Mouse (Mus musculus): Measurements from ENCODE around the gene Vnn3.

Gene Vnn3

DNA sequence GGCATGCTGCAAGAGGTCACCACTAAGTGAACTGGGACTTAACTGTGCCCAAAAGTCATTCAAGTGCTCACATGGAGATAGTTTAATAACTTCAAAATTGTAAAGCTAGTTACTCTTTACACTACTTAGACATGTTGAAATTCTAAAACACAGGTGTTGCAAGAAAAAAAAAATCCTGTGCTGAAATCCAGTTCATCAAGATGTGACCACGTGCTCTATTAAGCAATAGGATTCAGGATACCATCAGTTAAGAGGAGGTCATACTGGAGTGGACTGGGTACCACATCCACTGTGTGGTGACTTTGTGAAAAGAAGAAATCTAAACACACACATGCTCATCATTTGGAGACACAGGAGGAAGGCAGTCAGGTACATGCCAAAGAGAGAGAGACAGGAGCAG is 41.7 kb downstream of the Vnn3 start:
- DNase-seq (ENCODE audit: low read depth, low spot score) = no peak

DNA sequence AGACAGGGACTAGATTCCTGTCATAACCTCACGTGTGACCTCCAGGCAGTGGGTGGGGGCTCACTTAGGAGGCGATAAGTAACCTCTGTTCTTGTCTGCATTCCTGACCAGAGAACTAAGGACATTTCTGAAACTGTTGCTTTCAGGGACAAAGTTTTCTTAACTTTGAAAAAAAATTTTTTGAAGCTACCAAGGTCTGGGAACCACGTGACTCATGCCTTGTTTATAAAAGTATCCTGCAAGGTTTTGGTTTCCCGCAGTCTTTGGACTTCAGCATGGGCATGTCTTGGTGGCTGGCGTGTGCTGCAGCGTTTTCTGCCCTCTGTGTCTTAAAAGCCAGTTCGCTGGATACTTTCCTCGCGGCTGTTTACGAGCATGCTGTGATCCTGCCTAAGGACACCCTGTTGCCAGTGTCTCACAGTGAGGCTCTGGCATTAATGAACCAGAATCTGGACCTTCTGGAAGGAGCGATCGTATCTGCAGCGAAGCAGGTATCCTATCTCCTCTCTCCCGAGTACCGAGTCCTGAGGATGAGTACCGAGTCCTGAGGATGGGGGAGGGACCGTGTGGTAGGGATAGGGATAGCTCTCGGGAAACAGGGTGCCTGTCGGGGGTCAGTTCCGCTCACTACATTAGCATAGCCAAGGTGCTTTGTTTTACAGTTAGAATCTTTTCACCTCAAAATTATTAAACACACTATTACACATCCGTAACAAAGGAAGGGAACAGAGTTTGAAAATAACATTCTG is 43.5 kb downstream of the Vnn3 start, which contains the start of gene Vnn1:
Gene Vnn1, plus strand, starts transcription at position 88 of the 749 bp plus-strand sequence.
- DNase-seq (ENCODE audit: low read depth, low spot score) = no peak

DNA sequence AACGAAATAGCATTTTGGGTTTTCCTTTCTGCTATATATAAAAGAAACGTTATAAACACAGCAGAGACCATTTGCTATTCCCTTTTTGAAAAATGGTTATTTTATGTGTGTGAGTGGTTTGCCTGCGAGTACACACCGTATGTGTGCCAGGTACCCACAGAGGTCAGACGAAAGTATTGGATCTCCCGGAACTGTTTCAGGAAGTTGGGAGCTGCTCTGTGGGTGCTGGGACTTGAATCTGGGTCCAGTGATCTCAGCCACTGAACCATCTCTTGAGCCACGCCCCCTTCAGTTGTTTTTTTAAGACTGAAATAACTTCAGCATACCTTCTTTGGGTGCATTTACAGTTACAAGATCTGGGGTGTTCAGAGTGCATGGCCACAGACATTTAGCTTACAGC is 44.1 kb downstream of the Vnn3 start:
- no peak for DNase-seq (ENCODE audit: low read depth, low spot score)

DNA sequence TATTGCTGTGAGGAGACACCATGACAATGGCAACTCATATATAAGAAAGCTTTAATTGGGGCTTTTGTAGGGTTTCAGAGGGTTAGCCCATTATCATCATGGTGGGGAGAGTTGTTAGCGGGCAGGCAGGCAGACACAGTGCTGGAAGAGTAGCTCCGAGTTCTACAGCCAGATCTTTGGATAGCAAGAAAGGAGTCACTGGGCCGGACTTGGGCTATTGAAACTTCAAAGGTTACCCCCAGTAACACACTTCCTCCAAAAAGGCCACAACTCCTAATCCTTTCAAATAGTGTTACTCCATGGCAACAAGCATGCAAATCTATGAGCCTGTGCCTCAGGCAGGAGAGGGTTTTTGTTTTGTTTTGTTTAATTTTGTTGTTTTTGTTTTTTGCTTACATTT is 49.9 kb downstream of the Vnn3 start:
- no peak for DNase-seq (ENCODE audit: low read depth, low spot score)

DNA sequence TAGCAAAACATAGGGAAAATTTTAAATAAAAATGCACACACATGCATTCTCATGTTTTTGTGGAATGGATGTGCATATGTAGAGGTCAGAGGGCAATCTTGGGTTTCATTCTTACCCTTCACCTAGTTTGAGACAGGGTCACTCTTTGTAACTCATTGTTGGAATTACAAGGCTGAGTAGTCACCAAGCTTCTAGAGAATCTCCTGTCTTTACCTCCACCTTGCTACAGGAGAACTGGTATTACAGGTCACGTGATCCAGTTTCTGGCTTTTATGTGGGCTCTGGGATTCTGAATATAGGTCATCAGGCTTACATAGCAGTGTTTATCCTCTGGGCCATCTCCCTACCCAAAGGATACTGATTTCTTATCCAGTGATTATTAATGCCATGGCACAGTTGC is 54.4 kb downstream of the Vnn3 start:
- DNase-seq (ENCODE audit: low read depth, low spot score) = no peak

All from ES-CJ7 (cell line).